Mouse (Mus musculus) bone marrow macrophage, adult 2 months (primary cell): ENCODE results near the gene Paox. TPM values are rescaled to one million over a fixed set of nuclear protein-coding genes. Genes with fewer than 3 reads are reported as not detected.
A peak's percentile ranks its signal among the peaks of the same experiment; 100 is the strongest.

Source experiments
- H3K27ac ChIP-seq: 2 replicates; pipeline ENCODE4 v1.5.1; 2012; ENCODE audit warnings: low read depth, low read length; ENCODE audit not compliant: insufficient read depth
- H3K4me1 ChIP-seq: 2 replicates; pipeline ENCODE4 v1.6.1; 2012; ENCODE audit warnings: low read length; ENCODE audit not compliant: control insufficient read depth, insufficient read depth
- H3K4me3 ChIP-seq: 2 replicates; pipeline ENCODE4 v1.5.1; 2012; ENCODE audit warnings: mild to moderate bottlenecking, low read length, moderate library complexity; ENCODE audit not compliant: insufficient read depth
- CTCF ChIP-seq: IDR thresholded peaks from 2 replicates; pipeline ENCODE4 v1.5.1; 2012; ENCODE audit warnings: low read depth, mild to moderate bottlenecking, low read length, moderate library complexity
- POLR2A ChIP-seq: IDR thresholded peaks from 2 replicates; pipeline ENCODE4 v1.6.1; 2012; ENCODE audit warnings: mild to moderate bottlenecking, low read depth, low read length, borderline replicate concordance
- polyA plus RNA-seq: library from polyadenylated mRNA; stranded (reverse); fragments of >200 nt; gene quantifications from 2 replicates; pipeline ENCODE4 v1.2.4, GENCODE M21; 2012; ENCODE audit not compliant: missing spikeins, insufficient read depth, insufficient read length

The Paox gene
- polyA plus RNA-seq, 1 experiment = 20.1 TPM

- H3K4me1 ChIP-seq = peaks cover 6% of the 10 kb centered on the region
- TF ChIP-seq CTCF = no peak
- TF ChIP-seq POLR2A = no peak
- no peak within 1 kb of the TSS for H3K27ac ChIP-seq
- H3K4me3 ChIP-seq = no peak within 1 kb of the TSS
Observed at GRCm38 (mm10) chr7:140092924-140093528, 22.6 kb upstream of the Paox start, which contains the start of gene Prap1. Gene Prap1 (plus strand): TSS chr7:140093395.

- Histone ChIP-seq H3K4me3 (no peak overlapping the region), H3K27ac (no peak overlapping the region), H3K4me1 (peaks cover 6% of the 10 kb centered on the region)
- TF ChIP-seq CTCF (no peak), POLR2A (no peak)
Observed at GRCm38 (mm10) chr7:140094954-140095353, 20.6 kb upstream of the Paox start.

DNA sequence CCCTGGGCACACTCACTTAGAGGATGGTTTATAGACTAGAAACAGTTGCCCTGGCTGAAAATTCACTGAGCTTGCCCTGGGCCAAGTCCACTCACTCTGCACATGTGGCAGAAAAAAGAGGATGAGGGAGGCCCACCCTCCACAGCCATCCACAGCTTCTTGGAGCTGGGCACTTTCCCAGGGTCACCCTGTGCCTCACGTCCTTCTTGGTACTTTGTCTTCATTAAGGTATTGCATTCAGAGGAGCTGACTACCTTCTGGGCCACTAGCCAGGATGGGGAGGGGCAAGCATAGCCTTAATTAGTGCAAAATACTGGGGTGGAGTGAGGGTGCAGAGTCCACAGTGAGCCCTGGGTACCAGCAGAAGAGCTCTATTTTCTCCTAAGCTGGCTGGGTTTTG lies 20.0 kb upstream of the Paox start:
- Histone ChIP-seq H3K4me1 (peaks cover 6% of the 10 kb centered on the region), H3K27ac (no peak overlapping the region), H3K4me3 (no peak overlapping the region)
- TF ChIP-seq CTCF (no peak), POLR2A (no peak)

DNA sequence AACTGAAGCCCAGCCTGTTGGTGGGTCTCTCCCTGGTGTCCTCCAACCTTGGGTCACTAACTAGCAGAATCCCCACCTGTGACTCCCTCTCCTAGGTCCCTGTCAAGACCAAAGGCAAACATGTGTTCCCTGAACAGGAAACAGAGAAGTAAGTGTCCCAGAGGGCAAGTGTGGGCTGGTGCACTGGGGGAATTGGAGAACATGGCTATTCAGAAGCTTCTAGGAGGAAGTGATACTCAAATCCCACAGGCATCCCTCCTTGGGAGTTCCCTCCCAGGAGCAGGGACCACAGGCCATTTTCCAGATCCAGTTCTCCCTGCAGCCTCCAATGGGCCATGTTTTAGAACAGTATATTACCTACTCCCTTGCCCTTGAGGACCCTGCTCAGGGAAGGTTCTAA lies 19.5 kb upstream of the Paox start:
- peaks cover 6% of the 10 kb centered on the region for H3K4me1 ChIP-seq
- no peak overlapping the region for H3K4me3 ChIP-seq
- no peak overlapping the region for H3K27ac ChIP-seq
- no peak for TF ChIP-seq CTCF
- TF ChIP-seq POLR2A = no peak

DNA sequence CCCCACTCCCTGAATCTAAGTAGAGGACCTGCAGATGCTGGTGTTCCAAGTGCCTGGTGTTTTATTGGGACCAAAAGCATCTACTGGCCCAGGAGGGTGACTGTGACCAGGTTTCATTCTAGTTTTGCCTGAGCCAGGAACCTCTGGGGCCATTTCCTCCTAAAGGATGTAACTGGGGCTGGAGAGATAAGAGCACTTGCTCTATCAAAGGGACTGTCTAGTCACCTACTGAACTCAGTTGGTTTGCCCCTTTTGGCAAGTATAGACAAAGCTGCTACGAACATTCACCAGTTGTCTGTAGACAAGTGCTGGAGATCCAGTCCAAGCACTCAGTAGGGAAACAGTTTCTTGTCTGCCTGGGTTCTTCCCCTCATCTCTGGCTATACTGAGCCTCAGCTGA lies 17.1 kb upstream of the Paox start:
- TF ChIP-seq POLR2A = no peak
- TF ChIP-seq CTCF = no peak
- Histone ChIP-seq H3K4me3 (no peak overlapping the region), H3K27ac (no peak overlapping the region), H3K4me1 (peaks cover 9% of the 10 kb centered on the region)

DNA sequence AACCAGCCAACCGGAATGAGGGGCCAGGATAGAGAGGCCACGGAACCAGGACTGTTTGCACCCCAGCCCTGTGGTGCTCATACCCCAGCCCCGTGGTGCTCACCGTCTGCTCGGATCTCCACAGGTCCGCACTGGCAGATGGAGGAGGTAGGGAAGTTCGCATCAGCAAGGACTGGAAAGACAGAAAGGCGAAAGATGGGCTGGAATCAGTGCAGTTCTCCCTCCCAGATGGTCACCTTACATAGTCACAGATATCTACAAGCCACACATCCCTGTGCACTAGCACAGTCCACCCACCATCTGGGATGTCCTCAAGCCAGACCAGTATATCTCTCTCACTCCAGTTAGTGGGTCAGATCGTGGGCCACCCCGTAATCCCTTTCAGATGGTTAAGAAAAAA lies 14.1 kb upstream of the Paox start:
- TF ChIP-seq POLR2A = no peak
- TF ChIP-seq CTCF = no peak
- Histone ChIP-seq H3K27ac (no peak overlapping the region), H3K4me3 (no peak overlapping the region), H3K4me1 (peaks cover 3% of the 10 kb centered on the region; the same call in 1 of the 2 replicates)

GRCm38 (mm10) chr7:140101993-140102860 lies 13.4 kb upstream of the Paox start, which contains the start of gene Fuom:
Gene Fuom (minus strand): TSS chr7:140102441.
- Histone ChIP-seq H3K4me1 (peaks cover 3% of the 10 kb centered on the region; the same call in 1 of the 2 replicates), H3K27ac (no peak within 1 kb of the TSS), H3K4me3 (peak within 1 kb of the TSS; percentile 61)
- TF ChIP-seq CTCF (no peak), POLR2A (no peak)

DNA sequence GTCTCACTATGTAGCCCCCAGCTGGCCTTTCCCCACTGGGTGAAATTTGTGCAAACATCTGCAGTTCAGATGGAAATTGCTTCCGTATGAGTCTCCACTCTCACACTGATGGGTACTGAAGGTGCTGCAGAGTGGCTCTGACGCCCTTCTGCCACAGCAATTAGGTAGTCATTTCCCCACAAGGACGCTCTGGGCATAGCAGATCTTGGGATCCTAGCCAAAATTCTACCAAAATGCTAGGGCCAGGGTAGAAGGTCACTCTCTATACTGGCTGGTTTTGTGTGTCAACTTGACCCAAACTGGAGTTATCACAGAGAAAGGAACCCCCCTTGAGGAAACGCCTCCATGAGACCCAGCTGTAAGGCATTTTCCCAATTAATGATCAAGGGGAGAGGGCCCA lies 11.6 kb upstream of the Paox start:
- Histone ChIP-seq H3K27ac (no peak overlapping the region), H3K4me3 (no peak overlapping the region), H3K4me1 (peaks cover 3% of the 10 kb centered on the region; the same call in 1 of the 2 replicates)
- TF ChIP-seq CTCF (no peak), POLR2A (no peak)

DNA sequence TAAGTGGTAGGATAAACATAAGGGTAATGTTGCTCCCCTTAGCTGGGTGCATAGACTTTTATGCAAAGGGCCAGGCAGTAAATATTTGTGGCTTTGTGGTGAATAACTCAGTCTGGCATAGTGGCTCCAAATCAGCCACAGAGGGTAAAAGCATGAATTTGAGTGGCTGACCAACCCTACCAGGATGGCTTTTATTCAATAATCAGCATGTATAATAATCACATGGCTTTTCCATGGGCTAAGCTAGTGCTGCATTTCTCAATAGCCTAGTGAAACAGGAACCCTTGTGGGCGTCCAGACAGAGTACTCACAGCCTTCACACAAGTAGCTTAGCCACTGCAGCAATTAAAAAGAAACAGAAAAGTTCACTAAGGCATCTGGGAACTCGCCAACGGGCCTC lies 3.7 kb upstream of the Paox start:
- no peak for TF ChIP-seq CTCF
- TF ChIP-seq POLR2A = no peak

GRCm38 (mm10) chr7:140116329-140117054 lies 893 bp downstream of the Paox start, which contains the start of gene Echs1:
Gene Echs1 (minus strand): TSS chr7:140116476.
- TF ChIP-seq CTCF = no peak
- TF ChIP-seq POLR2A = no peak
- Histone ChIP-seq H3K4me1 (peaks cover 24% of the 10 kb centered on the region), H3K27ac (peak within 1 kb of the TSS; percentile 73), H3K4me3 (peak within 1 kb of the TSS; percentile 79)

More for the DNA sequence above, 3.7 kb upstream of the Paox start:
- peaks cover 22% of the 10 kb centered on the region for H3K4me1 ChIP-seq
- no peak overlapping the region for H3K4me3 ChIP-seq
- H3K27ac ChIP-seq = peak overlapping the region; percentile 53
